Mouse (Mus musculus): ENCODE measurements around the gene Cep128.

GRCm38 (mm10) chr12:91008736-91009135, 375.5 kb downstream of the Cep128 start:
- TF ChIP-seq POLR2A (IDR thresholded peaks at IDR 0.05; ENCODE audit: insufficient read depth, low read depth, low read length) (no peak), CTCF (IDR thresholded peaks at IDR 0.05; ENCODE audit: insufficient read depth, low read depth, low read length) (no peak)
